Mouse (Mus musculus) E14TG2a.4 (cell line): ENCODE results near the gene Zfp300.

Experiments
- H3K27me3 ChIP-seq: 2 replicates; pipeline ENCODE4 v1.6.1; 2014; ENCODE audit warnings: low read length, control low read depth; ENCODE audit not compliant: insufficient read depth
- H3K36me3 ChIP-seq: 2 replicates; pipeline ENCODE4 v1.6.1; 2014; ENCODE audit warnings: low read length, control low read depth; ENCODE audit not compliant: insufficient read depth
- H3K4me1 ChIP-seq: replicated peaks from 2 replicates; pipeline ENCODE4 v1.6.1; 2014; ENCODE audit warnings: low read depth, low read length, control low read depth
- H3K4me3 ChIP-seq: replicated peaks from 2 replicates; pipeline ENCODE4 v1.5.1; 2014; ENCODE audit warnings: mild to moderate bottlenecking, low read length
- H3K9me3 ChIP-seq: 2 replicates; pipeline ENCODE4 v1.6.1; 2014; ENCODE audit warnings: low read length, control low read depth
- CTCF ChIP-seq: conservative IDR thresholded peaks from 2 replicates; pipeline ENCODE4 v1.5.1; 2014; ENCODE audit warnings: low read length
- NANOG ChIP-seq: IDR thresholded peaks from 2 replicates; pipeline ENCODE4 v1.6.1; 2014; ENCODE audit warnings: borderline replicate concordance, low read length, mixed read lengths
- POU5F1 ChIP-seq: IDR thresholded peaks from 2 replicates; pipeline ENCODE4 v1.6.1; 2014; ENCODE audit warnings: low read length, borderline replicate concordance

Gene Zfp300

DNA sequence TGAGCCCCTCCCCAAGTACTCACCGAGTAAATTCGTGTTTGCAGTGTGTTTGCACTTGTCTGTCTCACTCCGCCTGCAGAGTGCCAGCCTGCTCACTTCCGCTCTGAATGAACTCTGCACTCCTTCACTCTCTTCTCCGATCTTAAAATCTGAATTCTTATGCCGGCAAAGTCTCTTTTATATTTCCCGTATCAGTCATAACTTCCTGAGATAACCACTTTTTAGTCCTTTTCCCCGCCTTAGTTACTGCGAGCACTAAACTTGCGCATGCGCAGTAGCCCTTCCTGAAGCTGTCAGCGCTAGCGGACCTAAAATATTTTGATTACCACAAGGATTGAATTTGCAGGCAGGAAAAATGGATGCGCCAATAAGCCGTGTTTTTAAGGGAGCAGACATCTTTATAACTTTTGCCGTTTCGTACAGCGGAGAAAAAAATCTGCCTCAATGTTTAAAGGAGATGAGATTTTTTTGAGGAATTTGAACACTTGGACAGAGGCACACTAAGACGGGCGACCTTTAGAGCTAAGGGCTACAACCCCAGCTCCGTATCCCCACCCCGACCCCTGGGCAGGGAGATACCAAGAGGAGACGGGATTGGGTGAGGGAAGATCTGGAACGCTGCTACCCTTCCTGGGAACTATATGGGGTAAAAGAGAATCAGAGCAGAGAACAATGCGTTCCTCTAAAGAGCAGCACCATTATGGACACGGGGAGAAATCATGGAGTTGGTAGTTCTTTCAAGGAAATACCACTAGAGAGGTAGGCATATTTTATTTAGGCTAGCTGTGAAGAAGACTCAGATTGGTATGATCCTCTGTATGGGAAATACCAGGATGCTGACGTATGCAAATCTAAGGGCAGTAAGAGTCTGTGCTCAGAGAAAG, at the start of gene Zfp300:
Gene Zfp300 (minus strand): TSS at position 545 of the 884 bp plus-strand sequence.
- Histone ChIP-seq H3K4me1 (no peaks in the 10 kb centered on the region; the same call in 1 of the 2 replicates), H3K4me3 (peak within 1 kb of the TSS; percentile 73), H3K9me3 (no peaks in the 10 kb centered on the region), H3K27me3 (no peaks in the 10 kb centered on the region), H3K36me3 (no peaks in the 10 kb centered on the region)
- TF ChIP-seq CTCF: no peak
- TF ChIP-seq NANOG: no peak
- no peak for TF ChIP-seq POU5F1

- TF ChIP-seq CTCF (no peak), POU5F1 (no peak), NANOG (no peak)
Observed at GRCm38 (mm10) chrX:21115520-21115919, 26.2 kb upstream of the Zfp300 start, which contains the start of gene Ssxa1. Gene Ssxa1, plus strand, starts transcription at chrX:21115820.

DNA sequence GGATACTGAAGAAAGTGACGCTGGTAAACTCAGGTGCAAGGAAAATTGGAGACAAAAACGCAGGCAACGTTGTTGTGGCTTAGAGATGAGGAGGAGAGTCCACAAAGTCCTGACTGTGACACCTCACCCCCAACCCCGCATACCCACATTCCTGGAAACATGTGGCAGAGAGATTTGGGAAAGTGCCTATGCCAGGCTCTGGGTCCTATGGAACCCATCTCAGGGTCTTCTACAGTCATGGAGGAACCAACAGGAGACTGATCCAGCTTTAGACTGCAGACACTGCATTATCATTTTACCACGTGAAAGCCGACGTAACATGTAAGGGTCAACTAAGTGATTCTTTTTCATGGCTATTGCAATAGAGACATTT, 526 bp upstream of the Zfp300 start:
- no peaks in the 10 kb centered on the region; the same call in 1 of the 2 replicates for H3K4me1 ChIP-seq
- H3K4me3 ChIP-seq: peak overlapping the region; percentile 73; the same call in 1 of the 2 replicates
- TF ChIP-seq POU5F1 (no peak), CTCF (no peak), NANOG (no peak)

More at GRCm38 (mm10) chrX:21115520-21115919, 26.2 kb upstream of the Zfp300 start, which contains the start of gene Ssxa1:
- no peaks in the 10 kb centered on the region for H3K36me3 ChIP-seq
- H3K4me3 ChIP-seq: no peak within 1 kb of the TSS
- H3K9me3 ChIP-seq: no peaks in the 10 kb centered on the region
- H3K4me1 ChIP-seq: no peaks in the 10 kb centered on the region
- H3K27me3 ChIP-seq: no peaks in the 10 kb centered on the region

DNA sequence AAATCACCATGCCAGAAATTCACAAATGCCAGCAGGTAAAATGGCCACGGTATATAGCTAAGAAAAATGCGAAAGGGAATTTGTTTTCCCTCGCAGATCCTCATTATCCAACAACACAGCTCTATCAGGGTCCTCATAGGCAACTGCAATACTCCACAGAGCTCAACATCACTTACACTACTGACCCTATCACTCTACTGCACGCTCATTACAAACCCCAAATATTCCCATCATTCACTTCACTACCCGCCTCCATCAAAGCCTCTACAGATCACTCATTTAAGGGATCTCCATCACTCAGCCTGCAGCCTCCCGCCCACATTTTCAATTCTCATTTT, 713 bp downstream of the Zfp300 start:
- Histone ChIP-seq H3K4me3 (peak overlapping the region; percentile 73), H3K36me3 (no peaks in the 10 kb centered on the region), H3K27me3 (no peaks in the 10 kb centered on the region), H3K9me3 (no peaks in the 10 kb centered on the region), H3K4me1 (no peaks in the 10 kb centered on the region; the same call in 1 of the 2 replicates)
- TF ChIP-seq NANOG: no peak
- TF ChIP-seq POU5F1: no peak
- TF ChIP-seq CTCF: no peak

More for the DNA sequence above, 526 bp upstream of the Zfp300 start:
- Histone ChIP-seq H3K9me3 (no peaks in the 10 kb centered on the region), H3K27me3 (no peaks in the 10 kb centered on the region), H3K36me3 (no peaks in the 10 kb centered on the region)

GRCm38 (mm10) chrX:21068106-21068505, 21.2 kb downstream of the Zfp300 start, which contains the start of gene Spaca5:
Gene Spaca5, plus strand, starts transcription at chrX:21068406.
- H3K27me3 ChIP-seq: no peaks in the 10 kb centered on the region
- no peak within 1 kb of the TSS for H3K4me3 ChIP-seq
- peaks cover 16% of the 10 kb centered on the region for H3K9me3 ChIP-seq
- TF ChIP-seq NANOG: no peak
- TF ChIP-seq CTCF: no peak
- no peak for TF ChIP-seq POU5F1
- no peaks in the 10 kb centered on the region for H3K4me1 ChIP-seq
- no peaks in the 10 kb centered on the region for H3K36me3 ChIP-seq

GRCm38 (mm10) chrX:21062544-21062890, 26.8 kb downstream of the Zfp300 start:
- TF ChIP-seq CTCF: no peak
- TF ChIP-seq POU5F1: no peak
- TF ChIP-seq NANOG: 0 out of 2 replicates have a peak, but pooled peaks have one; percentile 3
- Histone ChIP-seq H3K36me3 (no peaks in the 10 kb centered on the region), H3K27me3 (no peaks in the 10 kb centered on the region), H3K4me3 (no peak overlapping the region), H3K9me3 (no peaks in the 10 kb centered on the region), H3K4me1 (0 out of 2 replicates have a peak, but pooled peaks cover 2% of the 10 kb centered on the region)

- Histone ChIP-seq H3K4me1 (0 out of 2 replicates have a peak, but pooled peaks cover 2% of the 10 kb centered on the region), H3K27me3 (no peaks in the 10 kb centered on the region), H3K36me3 (no peaks in the 10 kb centered on the region), H3K4me3 (peak within 1 kb of the TSS; percentile 80), H3K9me3 (no peaks in the 10 kb centered on the region)
- TF ChIP-seq CTCF (no peak), POU5F1 (no peak), NANOG (peak; percentile 24; the same call in 1 of the 2 replicates)
Observed at GRCm38 (mm10) chrX:21061866-21062543, 27.3 kb downstream of the Zfp300 start, which contains the start of gene Zfp182. Gene Zfp182, minus strand, starts transcription at chrX:21062316.

DNA sequence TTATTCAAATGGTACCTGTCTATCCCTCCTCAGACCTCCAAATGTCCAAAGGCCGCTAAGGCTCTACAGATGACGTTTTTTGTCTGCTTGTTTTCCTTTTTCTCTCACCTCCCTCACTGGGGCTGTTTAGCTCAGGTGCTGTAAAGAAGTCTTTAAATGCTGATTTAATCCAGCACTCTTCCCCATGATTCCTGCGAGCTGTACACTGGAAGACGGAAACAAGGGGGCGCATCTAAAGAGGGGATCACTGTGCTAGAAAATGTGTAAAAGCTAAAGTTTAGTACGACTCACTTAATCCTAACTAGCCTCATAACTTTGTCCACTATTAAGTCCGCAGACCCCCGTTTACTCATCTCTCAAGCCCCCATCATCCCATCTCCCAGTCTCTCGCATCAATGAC, 27.9 kb downstream of the Zfp300 start:
- 0 out of 2 replicates have a peak, but pooled peaks cover 2% of the 10 kb centered on the region for H3K4me1 ChIP-seq
- no peaks in the 10 kb centered on the region for H3K36me3 ChIP-seq
- H3K27me3 ChIP-seq: no peaks in the 10 kb centered on the region
- TF ChIP-seq NANOG (no peak), CTCF (no peak), POU5F1 (no peak)
- H3K9me3 ChIP-seq: no peaks in the 10 kb centered on the region
- H3K4me3 ChIP-seq: peak overlapping the region; percentile 80
